Mouse (Mus musculus): ENCODE results near the gene Guk1. TPM values are rescaled to one million over a fixed set of nuclear protein-coding genes. Genes with fewer than 3 reads are reported as not detected.
A peak's percentile ranks its signal among the peaks of the same experiment; 100 is the strongest.

Gene Guk1
- total and polyA plus RNA-seq, 2 experiments from 2014 or later = 124 to 271 TPM

GRCm38 (mm10) chr11:59182864-59183331 is 9.1 kb downstream of the Guk1 start, which contains the start of gene Gjc2:
Gene Gjc2, minus strand, starts transcription at chr11:59183213.
- no peak for TF ChIP-seq CTCF (IDR thresholded peaks at IDR 0.05; ENCODE audit: low read depth)
- ATAC-seq (no peak; the same call in 1 of the 2 replicates), DNase-seq (ENCODE audit: low spot score) (peak; percentile 16)
- WGBS = 37% methylated on average over 3 of the region's 3 CpGs
- H3K36me3 ChIP-seq (ENCODE audit: insufficient read depth, low read length) = peaks cover 22% of the 10 kb centered on the region
- H3K9me3 ChIP-seq (ENCODE audit: low read length) = no peaks in the 10 kb centered on the region
- H3K27me3 ChIP-seq (ENCODE audit: insufficient read depth, low read length) = peaks cover 8% of the 10 kb centered on the region
- H3K4me1 ChIP-seq (ENCODE audit: insufficient read depth, low read length) = no peaks in the 10 kb centered on the region
- H3K4me2 ChIP-seq (ENCODE audit: low read depth, low read length) = no peak within 1 kb of the TSS
- no peak within 1 kb of the TSS for H3K27ac ChIP-seq
- no peak within 1 kb of the TSS for H3K9ac ChIP-seq (replicated peaks; ENCODE audit: low read length)
- no peak within 1 kb of the TSS for H3K4me3 ChIP-seq (ENCODE audit: low read length)

- WGBS = 10% methylated on average over 34 of the region's 34 CpGs
- H3K27me3 ChIP-seq (ENCODE audit: insufficient read depth, low read length) = peaks cover 44% of the 10 kb centered on the region
- H3K27ac ChIP-seq = no peak overlapping the region
- DNase-seq (ENCODE audit: low spot score) (no peak), ATAC-seq (0 out of 2 replicates have a peak, but pooled peaks have one; percentile 14)
- no peak overlapping the region for H3K4me2 ChIP-seq (ENCODE audit: low read depth, low read length)
- no peak overlapping the region for H3K9ac ChIP-seq (replicated peaks; ENCODE audit: low read length)
- no peaks in the 10 kb centered on the region for H3K9me3 ChIP-seq (ENCODE audit: low read length)
- H3K4me3 ChIP-seq (ENCODE audit: low read length) = peak overlapping the region; percentile 15; the same call in 1 of the 2 replicates
- no peaks in the 10 kb centered on the region for H3K4me1 ChIP-seq (ENCODE audit: insufficient read depth, low read length)
- no peak for TF ChIP-seq CTCF (IDR thresholded peaks at IDR 0.05; ENCODE audit: low read depth)
- H3K36me3 ChIP-seq (ENCODE audit: insufficient read depth, low read length) = no peaks in the 10 kb centered on the region
Measured at GRCm38 (mm10) chr11:59176921-59177320, 15.1 kb downstream of the Guk1 start.

GRCm38 (mm10) chr11:59176475-59176874 is 15.5 kb downstream of the Guk1 start:
- no peak for DNase-seq (ENCODE audit: low spot score)
- Histone ChIP-seq H3K27ac (no peak overlapping the region), H3K9me3 (ENCODE audit: low read length) (no peaks in the 10 kb centered on the region), H3K4me1 (ENCODE audit: insufficient read depth, low read length) (no peaks in the 10 kb centered on the region), H3K9ac (replicated peaks; ENCODE audit: low read length) (no peak overlapping the region), H3K27me3 (ENCODE audit: insufficient read depth, low read length) (peaks cover 44% of the 10 kb centered on the region), H3K36me3 (ENCODE audit: insufficient read depth, low read length) (no peaks in the 10 kb centered on the region), H3K4me2 (ENCODE audit: low read depth, low read length) (no peak overlapping the region), H3K4me3 (ENCODE audit: low read length) (peak overlapping the region; percentile 15)
- ATAC-seq = no peak
- TF ChIP-seq CTCF (IDR thresholded peaks at IDR 0.05; ENCODE audit: low read depth) = no peak
- WGBS = 3% methylated on average over 46 of the region's 48 CpGs

- H3K9me3 ChIP-seq (ENCODE audit: low read length) = no peaks in the 10 kb centered on the region
- 51% methylated on average over 6 of the region's 6 CpGs for WGBS
- no peaks in the 10 kb centered on the region for H3K36me3 ChIP-seq (ENCODE audit: insufficient read depth, low read length)
- peaks cover 44% of the 10 kb centered on the region for H3K27me3 ChIP-seq (ENCODE audit: insufficient read depth, low read length)
- TF ChIP-seq CTCF (IDR thresholded peaks at IDR 0.05; ENCODE audit: low read depth) = no peak
- no peak overlapping the region for H3K27ac ChIP-seq
- no peak overlapping the region for H3K4me2 ChIP-seq (ENCODE audit: low read depth, low read length)
- H3K4me3 ChIP-seq (ENCODE audit: low read length) = no peak overlapping the region
- H3K4me1 ChIP-seq (ENCODE audit: insufficient read depth, low read length) = no peaks in the 10 kb centered on the region
- ATAC-seq (no peak), DNase-seq (ENCODE audit: low spot score) (no peak)
- H3K9ac ChIP-seq (replicated peaks; ENCODE audit: low read length) = no peak overlapping the region
Measured at GRCm38 (mm10) chr11:59174189-59174838, 17.7 kb downstream of the Guk1 start.

GRCm38 (mm10) chr11:59170549-59170948 is 21.5 kb downstream of the Guk1 start:
- DNase-seq (ENCODE audit: low spot score) = no peak
- H3K4me3 ChIP-seq (ENCODE audit: low read length) = no peak overlapping the region
- no peak overlapping the region for H3K9ac ChIP-seq (replicated peaks; ENCODE audit: low read length)
- no peak overlapping the region for H3K27ac ChIP-seq
- no peak for TF ChIP-seq CTCF (IDR thresholded peaks at IDR 0.05; ENCODE audit: low read depth)
- H3K36me3 ChIP-seq (ENCODE audit: insufficient read depth, low read length) = no peaks in the 10 kb centered on the region
- H3K4me2 ChIP-seq (ENCODE audit: low read depth, low read length) = no peak overlapping the region
- no peaks in the 10 kb centered on the region for H3K4me1 ChIP-seq (ENCODE audit: insufficient read depth, low read length)
- H3K27me3 ChIP-seq (ENCODE audit: insufficient read depth, low read length) = peaks cover 12% of the 10 kb centered on the region
- 49% methylated on average over 4 of the region's 4 CpGs for WGBS
- no peak for ATAC-seq
- H3K9me3 ChIP-seq (ENCODE audit: low read length) = no peaks in the 10 kb centered on the region

- DNase-seq (ENCODE audit: low spot score) (no peak), ATAC-seq (no peak)
- no peaks in the 10 kb centered on the region for H3K36me3 ChIP-seq (ENCODE audit: insufficient read depth, low read length)
- H3K4me2 ChIP-seq (ENCODE audit: low read depth, low read length) = no peak overlapping the region
- no peak overlapping the region for H3K27ac ChIP-seq
- 80% methylated on average over 3 of the region's 3 CpGs for WGBS
- H3K4me1 ChIP-seq (ENCODE audit: insufficient read depth, low read length) = no peaks in the 10 kb centered on the region
- no peak overlapping the region for H3K4me3 ChIP-seq (ENCODE audit: low read length)
- no peaks in the 10 kb centered on the region for H3K9me3 ChIP-seq (ENCODE audit: low read length)
- H3K9ac ChIP-seq (replicated peaks; ENCODE audit: low read length) = no peak overlapping the region
- peaks cover 4% of the 10 kb centered on the region; the same call in 1 of the 2 replicates for H3K27me3 ChIP-seq (ENCODE audit: insufficient read depth, low read length)
- TF ChIP-seq CTCF (IDR thresholded peaks at IDR 0.05; ENCODE audit: low read depth) = no peak
Measured at GRCm38 (mm10) chr11:59169807-59170206, 22.2 kb downstream of the Guk1 start.

Measured in hindbrain, postnatal 0 days (tissue).